8 mouse cellular contexts compared by ENCODE assay signal in the genomic region with DNA sequence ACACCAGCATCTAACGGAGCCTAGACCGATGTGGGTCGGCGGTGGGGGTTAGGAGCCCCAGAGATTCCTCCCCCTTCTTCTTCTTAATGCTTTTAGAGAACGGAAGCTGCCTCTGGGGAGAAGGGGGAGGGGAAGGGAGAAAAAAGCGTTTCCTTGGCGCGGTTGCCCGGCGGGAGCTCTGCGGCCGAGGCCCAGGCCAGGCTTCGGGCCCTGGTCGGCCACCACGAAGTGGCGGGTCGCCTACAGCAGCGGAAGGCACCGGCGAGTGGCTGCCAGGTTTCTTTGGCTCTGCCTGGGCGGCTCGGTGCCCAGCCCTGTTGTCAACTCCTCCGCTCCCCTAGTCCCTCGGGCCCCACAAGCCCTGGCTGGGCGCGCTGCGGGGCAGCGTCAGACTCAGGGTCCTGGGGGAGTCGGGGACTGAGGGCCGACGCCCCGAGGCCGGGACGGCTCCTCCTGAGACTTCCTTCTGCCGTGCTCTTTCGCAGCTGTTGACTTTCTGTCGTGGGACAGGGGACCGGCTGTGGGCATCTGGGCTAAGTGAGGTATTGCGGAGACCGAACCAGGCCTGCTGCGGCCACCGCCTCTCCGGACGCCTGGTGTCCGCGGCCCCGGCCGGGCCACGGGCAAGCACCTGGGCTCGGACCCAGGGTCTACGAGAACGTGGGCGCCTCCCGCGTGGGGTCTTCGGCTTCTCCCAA.
DNase-seq lines count a peak whose midpoint lies in the region; ATAC-seq and TF ChIP-seq lines count a peak whose summit lies in the region.

No protein-coding gene starts in this region.

- peak; percentile 7 for DNase-seq in kidney, postnatal 10 days
- DNase-seq in kidney, adult 2 months, result no peak
- peak; percentile 53 to 74 for DNase-seq in cerebellum, adult 18-20 months
- peak; percentile 67 to 68 for DNase-seq in frontal cortex, postnatal 36 days (ENCODE audit: low spot score in 2 of 2)
- DNase-seq in layer of hippocampus, postnatal 14 days (ENCODE audit: low spot score in 2 of 2), result peak; percentile 52 to 57
- DNase-seq in midbrain, postnatal 0 days (ENCODE audit: low spot score), result no peak
- no peak for DNase-seq in urinary bladder, postnatal 4 days (ENCODE audit: low spot score in 2 of 2)
- DNase-seq in kidney, adult 8-10 months, result no peak

- no peaks in the 10 kb centered on the region for H3K9me3 ChIP-seq in midbrain, postnatal 0 days (ENCODE audit: low read length)

- WGBS in kidney, adult 2 months, result 1% methylated on average over 56 of the region's 56 CpGs
- under 1% methylated on average over 53 of the region's 56 CpGs for WGBS in midbrain, postnatal 0 days

- H3K27ac ChIP-seq in kidney, adult 2 months (ENCODE audit: insufficient read depth, low read depth, low read length), result no peak overlapping the region
- H3K27ac ChIP-seq in midbrain, postnatal 0 days (ENCODE audit: low read depth, low read length), result peak overlapping the region; percentile 100

- H3K9ac ChIP-seq in midbrain, postnatal 0 days (replicated peaks; ENCODE audit: low read length, poor library complexity, severe bottlenecking), result peak overlapping the region; percentile 99

- H3K4me2 ChIP-seq in midbrain, postnatal 0 days (ENCODE audit: low read depth, low read length, poor library complexity, severe bottlenecking), result peak overlapping the region; percentile 99

- peak; percentile 39 for ATAC-seq in midbrain, postnatal 0 days (ENCODE audit: low FRiP score)

- no peak for TF ChIP-seq CTCF in kidney, adult 2 months (conservative IDR thresholded peaks at IDR 0.05; ENCODE audit: insufficient read depth, insufficient read length, low read depth, low read length)
- TF ChIP-seq CTCF in midbrain, postnatal 0 days (IDR thresholded peaks at IDR 0.05), result no peak

- no peaks in the 10 kb centered on the region for H3K36me3 ChIP-seq in kidney, adult 2 months (ENCODE audit: control insufficient read depth, insufficient read depth, low read length)
- no peaks in the 10 kb centered on the region for H3K36me3 ChIP-seq in midbrain, postnatal 0 days (ENCODE audit: insufficient read depth, low read length)

- no peaks in the 10 kb centered on the region; the same call in 1 of the 2 replicates for H3K4me1 ChIP-seq in kidney, adult 2 months (ENCODE audit: control insufficient read depth, insufficient read depth, low read length)
- H3K4me1 ChIP-seq in midbrain, postnatal 0 days (ENCODE audit: insufficient read depth, low read length), result peaks cover 4% of the 10 kb centered on the region; the same call in 1 of the 2 replicates

- no peak for TF ChIP-seq POLR2A in kidney, adult 2 months (IDR thresholded peaks at IDR 0.05; ENCODE audit: low read depth, low read length)

- no peak overlapping the region for H3K4me3 ChIP-seq in kidney, adult 2 months (ENCODE audit: insufficient read depth, low read depth, low read length)
- H3K4me3 ChIP-seq in midbrain, postnatal 0 days (ENCODE audit: low read depth, low read length), result peak overlapping the region; percentile 80

- H3K27me3 ChIP-seq in kidney, adult 2 months (replicated peaks; ENCODE audit: control insufficient read depth, insufficient read depth, low read length), result peaks cover 2% of the 10 kb centered on the region; the same call in 1 of the 2 replicates
- H3K27me3 ChIP-seq in midbrain, postnatal 0 days (ENCODE audit: insufficient read depth, low read length), result no peaks in the 10 kb centered on the region

Comparison
In these comparisons a context has a peak if more than half of its experiments do, and no peak if none do; other contexts are left out.
1. DNase-seq: peak in kidney, postnatal 10 days (single experiment), cerebellum, adult 18-20 months (2 of 2), frontal cortex, postnatal 36 days (2 of 2) and layer of hippocampus, postnatal 14 days (2 of 2); none in kidney, adult 2 months (single experiment), midbrain, postnatal 0 days (single experiment), urinary bladder, postnatal 4 days (0 of 2) and kidney, adult 8-10 months (0 of 2).